Mouse (Mus musculus): ENCODE results near the gene Ndufb7.
"Not testable (repeated sequence)": the region's sequence is repeated elsewhere in the genome, so short reads cannot be mapped to it uniquely, and the experiment has no call there.

The Ndufb7 gene

DNA sequence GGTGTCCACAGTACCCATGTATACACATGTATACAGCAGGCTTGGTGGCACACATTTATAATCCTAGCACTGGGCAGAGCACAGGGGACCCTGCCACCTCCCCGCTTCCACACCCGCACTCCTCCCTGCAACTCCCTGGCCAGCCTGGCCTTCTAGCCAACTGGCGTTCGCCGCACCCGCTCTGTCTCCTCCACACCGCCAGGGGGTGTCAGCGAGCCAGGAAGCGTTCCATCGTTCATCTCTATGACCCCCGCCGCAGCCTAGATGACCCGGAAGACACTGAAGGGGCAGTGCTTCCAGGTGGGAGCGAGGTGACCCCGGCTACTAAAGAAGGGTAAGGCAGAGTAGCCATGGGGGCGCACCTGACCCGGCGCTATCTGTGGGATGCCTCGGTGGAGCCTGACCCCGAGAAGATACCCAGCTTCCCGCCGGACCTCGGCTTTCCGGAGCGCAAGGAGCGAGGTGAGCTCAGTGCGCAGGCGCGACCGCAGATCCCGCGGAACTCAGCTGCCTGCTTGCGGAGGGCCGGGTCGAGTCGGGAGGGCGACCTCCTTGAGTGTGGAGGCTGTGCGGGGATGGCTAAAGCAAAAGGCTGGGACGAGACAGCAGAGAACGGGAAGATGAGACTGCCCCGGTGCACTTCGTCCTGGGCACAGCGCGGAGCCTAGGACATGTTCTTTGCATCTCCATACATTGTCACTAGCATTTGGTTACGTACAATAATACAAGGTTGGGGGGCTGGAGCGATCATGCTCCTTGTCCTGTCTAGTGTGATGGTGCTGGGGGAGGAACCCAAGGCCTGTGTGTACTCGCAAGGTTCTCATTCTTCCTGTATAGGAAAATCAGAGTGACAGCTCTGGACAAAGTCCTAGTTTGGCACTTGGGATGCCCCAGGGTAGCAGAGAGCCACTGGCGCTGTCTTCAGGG lies at the start of gene Ndufb7:
TSS of gene Ndufb7 (plus strand) at position 203 of the 927 bp plus-strand sequence.
- peak; percentile 96 to 97 for DNase-seq (ENCODE audit: low spot score in 2 of 2)

DNA sequence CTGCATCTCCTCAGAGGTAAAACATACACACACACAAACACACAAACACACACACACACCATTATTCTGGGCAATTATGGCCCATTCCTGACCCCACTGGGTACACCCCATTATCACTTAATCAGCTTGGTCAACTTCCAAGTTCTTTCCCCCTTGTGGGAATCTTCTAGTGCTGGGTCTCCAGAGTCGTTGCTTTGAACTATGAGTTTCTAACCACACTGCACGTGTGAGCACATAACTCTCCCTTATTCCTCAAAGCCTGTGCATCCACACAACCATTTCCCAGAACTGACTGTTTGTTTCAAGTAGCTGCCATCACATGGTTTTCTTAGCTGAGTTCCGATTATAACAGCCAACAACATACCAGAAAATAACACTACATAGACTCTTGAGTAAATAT lies 46.0 kb upstream of the Ndufb7 start:
- no peak for DNase-seq (ENCODE audit: low spot score in 2 of 2)

DNA sequence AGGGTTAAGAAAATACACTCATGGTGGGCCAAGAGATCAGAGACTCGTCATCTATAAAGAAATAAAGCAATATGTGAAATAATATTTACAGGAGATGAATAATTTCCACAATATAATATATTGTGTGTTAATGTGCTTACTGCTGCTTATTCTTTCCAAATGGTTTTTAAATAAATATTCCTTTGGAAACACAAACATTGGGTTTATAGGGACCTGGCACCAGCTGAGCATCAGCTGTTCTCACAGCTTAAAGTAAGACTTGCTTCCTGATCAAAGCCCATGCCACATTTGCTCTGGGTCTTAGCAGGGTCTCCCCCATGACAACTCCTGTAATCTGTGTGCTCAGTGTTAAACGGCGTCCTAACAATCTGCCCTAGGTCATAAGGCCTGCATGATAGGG lies 45.6 kb upstream of the Ndufb7 start:
- not testable (repeated sequence) for DNase-seq (ENCODE audit: low spot score in 2 of 2)

DNA sequence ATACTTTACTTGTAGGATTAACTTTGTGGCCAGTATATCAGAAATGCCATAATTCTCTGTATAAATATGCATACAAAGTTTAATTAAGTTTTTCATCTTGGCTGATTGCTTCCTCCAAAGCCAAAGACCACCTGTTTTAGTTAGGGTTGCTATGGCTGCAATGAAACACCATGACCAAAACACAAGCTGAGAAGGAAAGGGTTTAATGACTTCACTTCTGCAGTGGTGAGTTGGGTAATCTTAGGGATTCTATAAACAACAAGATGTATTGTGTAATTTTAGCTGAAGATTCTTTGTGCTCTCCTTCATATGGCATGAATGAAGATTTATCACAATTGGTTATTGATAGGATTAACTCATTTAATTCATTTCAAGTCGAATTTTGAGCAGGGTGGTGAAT lies 45.2 kb upstream of the Ndufb7 start:
- DNase-seq (ENCODE audit: low spot score in 2 of 2) = no peak

DNA sequence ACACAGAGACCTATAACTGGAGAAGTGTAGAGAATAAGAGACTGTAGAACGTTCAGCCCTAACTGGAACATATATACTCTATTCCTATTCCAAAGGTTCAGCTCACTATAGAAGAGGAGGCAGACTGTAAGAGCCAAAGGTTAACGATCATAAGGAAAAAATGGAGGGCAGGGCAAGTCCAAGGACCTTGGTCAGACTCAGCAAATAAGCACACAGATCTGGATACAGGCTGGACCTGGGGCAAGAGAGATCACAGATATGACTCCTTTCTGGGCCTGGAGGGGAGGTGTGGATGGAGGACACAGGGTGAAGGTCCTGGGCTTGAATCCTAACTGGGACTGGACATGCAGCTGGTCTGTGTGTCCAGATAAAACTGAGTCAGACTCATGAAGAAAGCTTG lies 31.7 kb upstream of the Ndufb7 start:
- DNase-seq (ENCODE audit: low spot score in 2 of 2) = no peak

DNA sequence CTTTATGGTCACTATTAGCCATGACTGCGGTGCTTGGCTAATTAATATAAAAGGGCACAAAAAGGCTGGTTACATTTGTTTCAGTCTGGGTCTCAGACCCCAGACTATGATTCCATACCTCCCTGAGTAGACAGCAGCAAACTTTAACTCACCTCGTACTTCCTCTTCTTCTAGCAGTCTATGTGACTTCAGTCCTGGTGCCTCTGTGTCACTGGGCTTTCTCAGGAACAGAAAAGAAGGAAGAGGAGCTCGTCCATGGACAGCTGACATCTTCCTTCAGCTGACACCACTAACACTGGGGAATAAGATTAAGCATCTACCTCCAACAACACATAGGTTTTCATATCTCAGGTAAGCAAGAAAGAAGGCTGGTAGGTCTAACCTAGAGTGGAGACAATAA lies 30.7 kb upstream of the Ndufb7 start, which contains the start of gene Olfr370:
TSS of gene Olfr370 (plus strand) at position 45 of the 400 bp plus-strand sequence.
- DNase-seq (ENCODE audit: low spot score in 2 of 2) = no peak

DNA sequence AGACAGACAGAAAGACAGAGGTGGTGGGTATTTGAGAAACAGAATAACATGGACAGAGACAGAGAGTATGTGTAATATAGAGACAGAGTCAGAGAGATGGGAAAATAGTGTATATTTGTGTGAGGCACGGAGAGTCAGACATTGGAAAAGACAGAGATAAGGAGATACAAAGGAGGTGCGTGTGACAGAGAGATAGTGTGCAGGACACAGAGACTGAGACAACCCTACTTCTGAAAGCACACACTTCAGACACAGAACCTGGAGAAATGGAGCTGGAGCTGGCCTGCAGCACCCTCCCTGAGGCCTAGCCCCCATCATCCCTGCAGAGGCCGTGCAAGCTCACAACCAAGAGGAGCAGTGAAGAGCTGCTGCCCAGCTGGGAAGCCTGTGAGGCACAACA lies 3.8 kb upstream of the Ndufb7 start:
- peak in 1 of 2 experiments; percentile 13 for DNase-seq (ENCODE audit: low spot score in 2 of 2)

DNA sequence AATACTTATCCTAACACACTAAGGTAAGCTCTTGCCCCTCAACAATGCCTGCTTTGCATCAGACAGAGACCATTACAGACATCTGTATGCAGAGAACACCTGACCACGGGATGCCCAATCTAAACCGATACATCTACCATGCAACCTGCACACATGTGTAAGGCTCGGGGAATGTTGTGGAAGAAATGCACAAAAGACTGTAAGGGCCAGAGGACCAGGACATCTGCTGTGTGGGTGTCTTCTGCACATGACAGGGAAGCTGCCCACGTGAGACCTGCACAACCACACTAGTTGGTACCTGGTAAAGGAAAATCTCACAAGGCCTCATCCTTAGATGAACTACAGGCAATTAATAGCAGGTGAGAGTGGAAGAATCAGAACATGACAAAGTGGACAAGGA lies 3.2 kb upstream of the Ndufb7 start:
- no peak for DNase-seq (ENCODE audit: low spot score in 2 of 2)

DNA sequence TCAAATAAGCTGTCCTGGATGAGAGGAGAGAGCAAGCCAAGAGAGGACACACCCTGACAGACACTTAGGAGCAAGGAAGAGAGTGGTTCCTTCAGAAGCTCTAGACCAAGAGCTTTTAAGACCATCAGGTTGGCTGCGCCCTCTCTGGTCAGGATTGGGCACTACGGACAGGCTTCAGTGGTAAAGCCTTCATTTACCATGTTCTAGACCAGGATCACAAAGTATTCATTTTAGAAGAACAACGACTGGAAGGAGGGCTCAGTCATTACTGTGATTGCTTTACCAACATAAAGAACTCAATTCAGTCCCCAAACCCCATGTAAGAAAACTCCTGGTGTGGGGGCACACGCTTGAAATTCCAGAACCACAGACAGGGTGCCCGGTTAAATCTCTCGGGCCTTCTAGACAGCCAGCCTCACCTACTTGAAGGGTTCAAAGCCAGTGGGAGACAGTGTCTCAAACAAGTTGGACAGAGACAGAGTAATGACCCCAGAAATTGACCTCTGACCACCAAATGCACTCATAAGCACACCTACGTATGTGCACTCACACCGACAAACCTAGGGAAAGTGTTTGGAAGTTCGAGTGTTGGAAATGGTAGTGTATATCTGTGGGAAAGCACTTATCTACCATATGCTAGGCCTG lies 618 bp upstream of the Ndufb7 start:
- peak; percentile 64 to 82 for DNase-seq (ENCODE audit: low spot score in 2 of 2)

DNA sequence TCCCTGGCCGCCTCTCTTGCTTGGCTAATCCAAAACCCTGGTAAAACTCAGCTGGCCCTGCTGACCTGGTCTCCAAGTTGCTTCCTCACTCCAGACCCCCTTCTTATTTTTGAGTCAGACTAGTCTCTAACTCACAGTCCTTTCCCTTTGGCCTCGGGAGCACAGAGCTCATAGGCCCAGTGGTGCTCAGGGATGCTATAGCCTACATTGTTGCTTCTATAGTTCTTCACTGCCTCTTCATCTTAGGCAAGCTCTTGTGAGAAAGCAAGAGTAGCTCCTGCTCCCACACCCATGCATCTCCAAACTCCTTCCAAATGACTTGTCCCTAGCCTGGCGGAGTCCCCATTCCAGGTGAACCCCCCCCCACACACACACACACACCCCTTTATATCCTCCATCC lies 1.2 kb downstream of the Ndufb7 start:
- DNase-seq (ENCODE audit: low spot score in 2 of 2) = peak in 1 of 2 experiments; percentile 17

DNA sequence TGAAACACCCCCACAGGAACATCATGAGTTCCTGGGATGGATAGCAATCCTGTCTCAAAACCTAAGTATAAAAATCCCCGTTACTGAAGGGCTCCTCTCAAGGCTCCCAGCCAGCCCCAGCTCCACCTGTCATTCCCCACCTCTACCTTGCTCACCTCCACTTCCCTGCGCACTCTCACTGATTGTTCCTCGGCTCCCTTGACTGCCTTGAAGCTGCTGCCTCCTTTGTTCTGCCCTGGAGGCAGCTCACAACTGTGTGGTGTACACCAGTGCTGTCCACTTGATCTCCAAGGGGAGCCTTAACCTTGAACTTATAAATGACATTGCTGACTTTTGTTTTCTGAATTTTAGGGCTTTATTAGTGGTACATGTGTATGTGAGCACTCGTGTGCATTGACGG lies 1.7 kb downstream of the Ndufb7 start:
- peak in 1 of 2 experiments; percentile 7 for DNase-seq (ENCODE audit: low spot score in 2 of 2)

DNA sequence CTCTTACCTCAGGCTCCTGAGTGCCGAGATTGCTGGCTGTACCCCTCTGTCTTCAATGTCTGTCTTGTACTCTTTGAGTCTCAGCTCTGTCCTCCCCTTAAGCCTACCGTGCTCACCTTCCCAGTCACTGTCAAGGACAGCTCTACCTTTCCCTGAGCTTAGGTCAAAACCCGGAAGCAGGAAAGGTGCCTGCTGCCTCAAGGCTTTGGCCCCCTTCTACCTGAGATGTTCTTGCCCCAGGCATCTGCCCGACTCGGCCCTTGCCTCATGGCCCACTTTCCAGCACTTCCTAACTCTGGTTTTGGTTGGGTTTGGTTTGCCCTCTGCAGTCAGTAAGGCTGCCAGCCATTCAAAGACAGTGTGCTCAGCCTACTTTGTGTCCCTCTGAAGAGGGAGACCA lies 2.3 kb downstream of the Ndufb7 start:
- peak in 1 of 2 experiments; percentile 4 for DNase-seq (ENCODE audit: low spot score in 2 of 2)

DNA sequence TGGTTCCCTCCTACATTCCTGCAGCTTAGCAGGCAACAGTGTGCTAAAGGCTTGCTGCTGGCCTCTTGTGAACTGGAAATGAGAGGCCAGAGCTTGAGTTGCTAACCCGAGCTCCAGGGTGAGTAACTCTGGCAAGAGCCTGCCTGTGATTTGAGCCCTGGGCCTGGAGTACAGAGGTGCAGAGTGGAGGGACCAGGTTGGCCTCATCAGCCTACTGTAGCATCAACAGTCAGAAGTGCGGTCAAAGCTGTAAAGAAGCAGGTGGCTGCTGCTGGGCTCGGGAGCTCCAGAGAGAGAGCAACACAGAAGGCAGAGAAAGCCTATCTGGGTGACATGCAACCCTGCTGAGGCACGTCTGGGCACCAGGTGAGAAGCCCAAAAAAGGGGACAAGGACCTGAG lies 2.7 kb downstream of the Ndufb7 start:
- DNase-seq (ENCODE audit: low spot score in 2 of 2) = peak; percentile 4 to 14

DNA sequence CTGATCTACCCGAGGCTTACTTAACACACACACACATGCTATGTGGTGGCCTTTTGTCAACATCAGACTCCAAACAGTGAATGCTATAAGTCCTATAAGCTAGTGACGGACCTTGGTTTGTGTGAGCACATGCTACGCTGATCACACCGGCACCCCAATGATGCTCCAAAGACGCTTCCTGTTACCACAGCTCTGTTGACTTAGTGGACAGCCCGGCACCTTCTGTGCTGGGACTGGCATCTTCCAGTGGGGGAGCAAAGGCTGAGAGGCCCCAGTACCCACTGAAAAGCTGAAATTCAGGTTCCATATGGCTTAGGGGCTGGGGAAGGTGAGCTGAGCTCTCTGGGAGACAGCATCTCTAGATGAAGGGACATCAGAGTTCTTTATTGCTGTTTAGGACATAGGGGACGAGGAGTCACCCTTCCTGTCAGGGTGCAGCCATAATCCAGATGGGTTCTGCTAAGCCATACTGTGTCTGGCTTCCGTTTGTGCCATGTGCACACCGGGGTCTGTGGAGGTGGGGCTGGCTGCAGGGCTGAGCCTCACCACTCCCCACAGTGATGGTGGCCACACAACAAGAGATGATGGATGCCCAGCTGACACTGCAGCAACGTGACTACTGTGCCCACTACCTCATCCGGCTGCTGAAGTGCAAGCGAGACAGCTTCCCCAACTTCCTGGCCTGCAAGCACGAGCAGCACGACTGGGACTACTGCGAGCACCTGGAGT lies 4.0 kb downstream of the Ndufb7 start:
- DNase-seq (ENCODE audit: low spot score in 2 of 2) = peak; percentile 6 to 12

DNA sequence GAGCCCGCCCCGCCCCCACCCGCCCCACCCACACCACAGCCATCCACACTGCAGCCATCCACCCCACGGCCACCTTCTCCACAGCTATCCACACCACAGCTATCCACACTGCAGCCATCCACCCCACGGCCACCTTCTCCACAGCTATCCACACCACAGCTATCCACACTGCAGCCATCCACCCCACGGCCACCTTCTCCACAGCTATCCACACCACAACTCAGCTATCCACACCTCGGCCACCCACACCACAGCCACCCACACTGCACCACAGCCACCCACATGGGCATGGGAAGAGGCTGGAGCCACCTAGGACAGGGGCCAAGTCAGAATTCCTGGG lies 4.5 kb downstream of the Ndufb7 start:
- peak; percentile 3 to 13 for DNase-seq (ENCODE audit: low spot score in 2 of 2)

DNA sequence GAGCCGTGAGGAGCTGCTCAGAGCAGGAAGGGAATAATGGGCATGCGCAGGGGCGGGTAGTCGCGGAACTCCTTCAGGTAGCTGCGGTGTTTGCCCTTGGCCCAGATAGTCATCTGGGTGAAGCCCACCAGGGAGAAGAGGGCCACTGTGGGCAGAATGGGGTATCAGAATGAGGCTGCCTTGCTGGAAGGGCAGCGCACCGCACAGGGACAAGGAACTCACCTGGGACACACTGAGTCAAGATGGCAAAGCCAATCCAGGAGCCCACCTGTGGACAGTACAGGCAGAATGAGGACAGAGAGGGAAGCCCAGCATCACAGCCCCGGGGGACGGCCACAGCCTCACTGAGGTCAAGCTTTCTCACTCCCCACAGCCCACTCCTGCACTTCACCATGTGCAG lies 5.3 kb downstream of the Ndufb7 start:
- peak; percentile 3 to 13 for DNase-seq (ENCODE audit: low spot score in 2 of 2)

DNA sequence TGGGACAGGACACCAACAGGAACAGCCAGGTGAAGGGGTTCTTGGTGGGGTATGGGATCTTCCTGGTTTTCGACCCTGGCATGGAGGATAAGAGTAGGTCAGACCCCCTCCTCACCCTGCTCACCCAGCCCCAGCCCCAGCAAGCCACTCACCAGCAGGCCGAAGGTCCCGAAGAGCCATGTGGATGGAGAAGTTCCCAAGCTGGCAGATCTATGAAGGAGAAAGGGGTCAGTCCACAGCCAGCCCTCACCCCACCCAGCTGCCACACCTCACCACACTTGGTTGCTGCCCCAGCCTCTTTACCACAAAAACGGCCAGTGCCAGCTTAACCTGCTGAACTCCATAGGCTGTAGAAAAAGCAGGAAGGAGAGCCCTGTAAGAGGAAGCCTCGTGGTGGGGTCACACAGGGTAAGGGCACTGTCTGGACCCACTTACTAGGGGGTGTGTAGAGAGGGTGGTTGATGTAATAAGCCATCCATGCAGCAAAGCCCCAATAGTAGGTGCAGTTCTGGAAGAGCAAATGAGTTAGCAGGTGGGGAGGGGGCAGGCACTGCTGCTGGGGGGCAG lies 5.9 kb downstream of the Ndufb7 start:
- DNase-seq (ENCODE audit: low spot score in 2 of 2) = peak; percentile 7 to 13

DNA sequence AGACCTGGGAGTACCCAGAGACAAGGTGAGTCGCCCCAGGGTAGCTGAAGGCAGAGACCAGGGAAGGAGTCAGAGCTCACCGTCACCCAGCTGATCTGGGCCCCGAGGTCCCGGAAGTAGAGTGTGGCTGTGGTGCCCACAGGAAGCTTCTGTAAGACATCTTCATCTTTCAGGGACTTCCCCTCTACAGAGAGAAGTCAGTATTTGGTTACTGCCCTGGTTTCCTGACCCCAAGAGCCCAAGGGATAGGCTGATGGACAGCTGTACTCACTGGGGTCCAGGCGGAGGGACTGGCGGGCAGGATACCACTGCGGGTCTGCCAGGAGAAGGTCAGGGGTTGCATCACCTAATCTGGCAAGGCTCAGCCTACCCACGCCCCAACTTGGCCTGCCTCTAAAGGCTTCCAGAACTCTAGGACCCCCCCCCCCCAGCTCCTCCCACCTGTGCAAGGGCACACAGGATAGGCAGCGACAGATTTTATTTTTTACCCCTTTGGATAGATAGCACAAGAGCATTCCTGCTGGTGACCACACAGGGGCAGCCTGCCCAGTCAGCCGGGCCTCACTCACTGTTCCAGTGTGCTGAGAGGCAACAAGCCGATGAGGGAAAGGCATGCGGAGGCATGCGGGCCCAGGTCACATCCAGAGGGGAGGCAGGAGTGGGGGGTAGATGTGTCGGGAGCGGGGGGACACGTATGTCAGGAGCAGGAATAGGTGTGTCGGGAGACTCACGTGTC lies 6.8 kb downstream of the Ndufb7 start:
- DNase-seq (ENCODE audit: low spot score in 2 of 2) = peak; percentile 44 to 64

DNA sequence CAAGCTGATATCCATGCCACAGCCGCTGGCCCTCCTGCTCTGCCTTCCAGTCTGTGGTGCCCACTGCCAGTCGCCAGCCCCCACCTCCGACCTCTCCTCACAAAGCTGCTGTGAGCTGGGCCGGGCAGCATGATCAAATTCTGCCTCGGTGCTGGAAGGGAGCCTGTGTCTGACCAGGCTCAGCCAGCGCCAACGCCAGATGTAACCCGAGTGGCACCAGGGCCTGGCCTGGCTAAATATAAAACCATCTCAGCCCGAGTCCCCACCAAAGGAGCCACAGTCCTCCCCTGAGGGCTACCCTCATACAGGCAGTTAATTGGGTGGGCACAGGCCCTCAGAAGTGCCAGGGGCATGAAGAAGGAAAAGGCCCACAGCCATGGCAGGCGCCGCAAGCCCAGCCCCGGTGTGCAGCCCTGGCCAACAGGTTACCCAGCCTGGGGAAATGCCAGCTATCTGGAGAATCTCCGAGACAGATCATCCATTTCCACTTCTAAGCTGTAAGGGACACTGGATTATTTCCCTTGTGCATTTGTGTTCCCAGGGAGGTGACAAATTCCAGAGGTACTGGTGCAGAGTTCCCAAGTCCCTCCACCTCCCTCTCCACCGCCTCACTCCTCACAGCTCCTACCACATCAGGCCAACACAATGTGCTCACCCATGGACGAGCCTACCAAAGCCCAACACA lies 8.3 kb downstream of the Ndufb7 start:
- DNase-seq (ENCODE audit: low spot score in 2 of 2) = peak; percentile 4 to 13
